Mouse (Mus musculus) granulocyte monocyte progenitor cell, adult 5-6 weeks (primary cell): ENCODE measurements at regions not wholly inside any gene's neighbourhood (a gene's known extent, or its start where the extent isn't known, plus 50 kb on each side); places are given as distances from the start of the nearest gene placed in this dataset.

Experiments used
- ATAC-seq: replicated peaks from 2 replicates; pipeline ENCODE4 v1.8.0; 2016; ENCODE audit warnings: mild to moderate bottlenecking, moderate TSS enrichment, inconsistent platforms; ENCODE audit not compliant: poor library complexity, severe bottlenecking

DNA sequence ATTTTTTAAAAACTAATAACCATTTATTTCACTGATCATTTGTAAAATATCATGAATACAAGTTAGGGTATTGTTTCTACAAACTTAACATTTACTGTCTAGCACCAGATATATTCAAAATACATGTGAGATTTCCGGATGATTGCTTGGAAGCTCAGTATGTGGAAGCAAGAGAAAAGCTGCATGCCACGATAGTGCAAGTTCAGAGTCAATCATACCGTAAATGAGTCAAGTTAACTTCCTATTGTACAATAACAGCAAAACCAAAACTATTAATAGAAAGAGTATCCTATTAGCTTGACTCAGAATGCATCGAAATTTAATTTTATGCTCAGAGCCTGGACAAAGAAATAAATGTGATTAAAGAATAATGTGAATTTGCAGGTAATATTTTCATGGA lies 1284.6 kb upstream of the Cited2 start:
- no peak for ATAC-seq

DNA sequence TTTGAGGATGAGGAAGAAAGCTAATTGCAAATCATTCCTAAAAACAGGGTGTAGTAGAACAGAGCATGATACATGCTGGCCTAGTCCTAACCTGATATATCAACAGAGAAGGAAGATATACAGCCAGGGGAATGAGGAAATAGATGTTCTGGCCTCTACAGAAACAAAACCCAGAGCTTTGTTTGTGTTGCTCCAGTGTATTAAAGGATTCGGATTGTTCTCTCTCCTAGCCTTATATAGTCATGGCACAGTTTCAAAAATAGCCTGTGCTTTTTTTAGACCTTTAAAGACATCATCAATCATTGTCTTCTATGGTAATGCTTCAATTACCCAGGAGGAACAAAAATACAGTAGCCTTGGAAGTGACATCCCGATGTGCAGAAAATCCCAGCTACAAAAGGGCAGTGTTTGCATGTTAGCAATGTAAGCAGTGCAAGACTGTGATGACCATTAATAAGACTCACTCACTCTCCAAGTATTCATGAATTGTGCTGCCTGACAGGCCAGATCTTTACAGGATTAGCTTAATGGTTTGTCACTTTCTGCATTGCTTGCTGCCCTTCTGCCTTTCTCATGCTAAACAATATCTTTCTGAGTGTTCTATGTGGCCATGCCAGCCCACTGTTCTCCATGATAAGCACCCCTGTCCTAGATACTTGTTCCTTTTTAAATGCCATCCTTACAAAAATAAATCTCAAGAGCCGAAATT lies 1281.9 kb upstream of the Cited2 start:
- ATAC-seq, result no peak

- ATAC-seq, result no peak
These were observed 1281.4 kb upstream of the Cited2 start for GRCm38 (mm10) chr10:16441661-16442072.

DNA sequence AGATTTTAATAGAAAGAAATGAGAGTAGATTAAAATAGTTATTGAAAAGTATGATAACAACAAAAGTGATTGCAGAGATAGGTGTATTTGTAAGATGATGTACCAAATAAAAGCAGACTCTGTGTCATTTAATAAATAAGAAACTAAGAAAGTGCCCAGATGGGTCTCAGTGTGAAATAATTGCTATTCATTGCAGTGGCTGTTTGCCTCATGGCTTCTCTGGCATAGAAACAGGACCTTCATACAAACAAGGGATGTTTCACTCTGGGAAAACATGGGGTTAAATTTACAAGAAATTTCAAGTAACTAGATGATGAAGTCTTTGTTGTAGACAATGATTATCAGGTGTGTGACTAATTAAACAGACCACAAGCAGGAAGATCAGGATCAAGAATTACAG lies 1279.1 kb upstream of the Cited2 start:
- ATAC-seq, result no peak

DNA sequence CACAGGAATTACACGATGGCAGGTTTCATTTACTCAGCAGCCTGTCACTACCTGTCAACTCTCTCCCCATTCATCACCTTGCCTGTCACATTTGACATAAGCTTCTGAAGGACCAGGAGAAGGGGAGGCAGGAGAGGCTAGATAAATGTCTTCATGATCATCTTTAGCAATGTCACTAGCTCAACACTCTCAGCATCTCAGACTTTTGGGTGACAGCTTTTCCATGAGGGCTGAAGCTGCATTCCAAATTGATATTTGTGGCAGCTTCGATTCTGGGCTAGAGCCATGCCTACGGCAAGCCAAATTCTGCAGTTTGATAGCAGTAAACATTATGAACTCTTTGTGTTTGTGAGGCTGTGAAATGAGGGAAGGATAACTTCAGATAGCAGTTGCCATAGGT lies 1255.1 kb upstream of the Cited2 start:
- ATAC-seq, result no peak

GRCm38 (mm10) chr10:16469711-16470110 lies 1253.3 kb upstream of the Cited2 start:
- ATAC-seq, result no peak

DNA sequence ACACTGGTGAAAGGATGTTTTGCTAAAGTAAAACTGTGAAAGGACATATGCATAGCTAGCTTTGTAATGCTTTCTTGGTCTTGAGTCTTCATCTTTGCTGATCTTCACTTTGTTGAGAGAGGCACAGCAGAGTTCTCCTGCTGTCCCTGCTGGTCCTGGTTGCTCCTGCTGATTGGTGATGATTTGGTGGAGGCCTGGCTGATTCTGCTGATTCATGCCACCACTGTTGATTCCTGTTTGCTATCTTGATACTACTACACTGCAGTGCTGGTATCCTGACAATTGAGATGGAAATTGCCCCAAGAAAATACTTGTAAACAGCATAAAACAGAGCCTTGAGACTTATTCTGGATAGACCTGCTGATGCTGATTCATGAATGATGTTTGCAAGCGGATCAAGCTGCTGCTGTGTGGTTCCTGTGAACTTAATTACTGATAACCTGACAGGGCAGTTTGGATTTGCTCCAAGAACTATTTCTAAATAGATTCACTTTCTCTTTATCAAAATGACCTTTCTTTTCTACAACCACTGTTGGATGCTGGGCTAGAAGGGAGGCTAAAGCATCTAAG lies 1249.0 kb upstream of the Cited2 start:
- ATAC-seq, result no peak

GRCm38 (mm10) chr10:16498580-16498979 lies 1224.4 kb upstream of the Cited2 start:
- ATAC-seq, result no peak; the same call in 1 of the 2 replicates

- ATAC-seq, result no peak
These were observed 1215.3 kb upstream of the Cited2 start for GRCm38 (mm10) chr10:16507681-16508080.

GRCm38 (mm10) chr10:16508161-16508560 lies 1214.9 kb upstream of the Cited2 start:
- no peak for ATAC-seq

- ATAC-seq, result no peak
These were observed 1208.4 kb upstream of the Cited2 start for GRCm38 (mm10) chr10:16514656-16515055.

GRCm38 (mm10) chr10:16521895-16522294 lies 1201.1 kb upstream of the Cited2 start:
- no peak for ATAC-seq

GRCm38 (mm10) chr10:16524101-16524500 lies 1198.9 kb upstream of the Cited2 start:
- no peak for ATAC-seq

- no peak for ATAC-seq
These were observed 1195.3 kb upstream of the Cited2 start for GRCm38 (mm10) chr10:16527693-16528092.

DNA sequence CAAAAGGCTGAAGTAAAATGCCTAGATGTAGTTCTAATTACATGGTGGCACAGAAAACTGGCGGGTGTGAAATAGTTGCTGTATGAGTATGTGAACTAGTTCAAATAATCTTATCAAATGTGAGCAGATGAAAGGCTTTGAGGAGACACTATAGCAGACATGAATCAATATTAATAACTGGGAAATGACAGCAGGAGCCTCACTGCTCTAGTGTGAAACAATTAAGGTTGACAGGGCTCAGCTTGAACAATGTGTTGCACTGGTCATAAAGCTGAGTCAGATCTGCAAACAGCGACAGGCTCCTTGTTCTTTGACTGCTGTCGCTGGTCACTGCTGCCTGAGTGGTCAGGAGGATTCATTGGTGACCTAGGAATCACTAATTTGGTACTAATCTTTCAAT lies 1185.4 kb upstream of the Cited2 start:
- no peak for ATAC-seq

DNA sequence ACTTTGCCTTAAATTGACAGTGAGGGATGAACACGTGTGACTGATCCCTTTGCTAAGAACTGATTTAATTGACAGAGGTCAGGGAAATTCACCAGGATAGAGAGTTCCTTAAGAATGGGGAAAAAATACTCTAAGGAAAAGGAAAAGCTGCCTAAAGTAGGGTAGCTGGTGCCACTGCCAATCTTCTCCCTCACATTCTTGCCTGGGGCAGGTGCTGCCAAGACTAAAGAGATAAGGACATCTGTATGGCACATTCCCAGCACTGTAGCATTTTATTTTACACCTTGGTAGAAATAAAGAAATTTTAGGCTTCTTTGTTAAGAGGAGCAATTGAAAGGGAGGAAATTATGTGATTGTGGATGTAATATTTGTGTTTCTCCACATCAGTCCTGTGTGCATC lies 1184.6 kb upstream of the Cited2 start:
- no peak for ATAC-seq

DNA sequence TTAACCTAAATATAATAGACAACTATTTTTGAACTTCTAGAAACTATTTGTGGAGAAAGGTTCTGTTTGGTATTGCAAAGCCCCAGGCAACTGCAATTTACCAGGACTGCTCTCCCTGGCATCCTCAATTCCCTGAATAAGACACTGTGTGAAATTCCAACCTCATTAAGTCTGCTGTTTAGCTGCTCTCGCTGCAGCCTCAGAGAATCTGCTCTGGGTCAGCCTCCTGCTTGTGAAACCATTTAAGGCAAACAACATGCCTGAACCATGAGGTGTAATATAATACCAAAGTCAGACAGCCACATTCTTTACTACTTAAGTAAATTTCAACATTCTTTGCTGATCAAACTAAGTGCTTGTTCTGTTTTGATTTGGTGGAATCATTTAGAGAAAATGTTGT lies 1177.6 kb upstream of the Cited2 start:
- no peak for ATAC-seq

- ATAC-seq, result peak; percentile 56
These were observed 1170.0 kb upstream of the Cited2 start for GRCm38 (mm10) chr10:16552861-16553635.

DNA sequence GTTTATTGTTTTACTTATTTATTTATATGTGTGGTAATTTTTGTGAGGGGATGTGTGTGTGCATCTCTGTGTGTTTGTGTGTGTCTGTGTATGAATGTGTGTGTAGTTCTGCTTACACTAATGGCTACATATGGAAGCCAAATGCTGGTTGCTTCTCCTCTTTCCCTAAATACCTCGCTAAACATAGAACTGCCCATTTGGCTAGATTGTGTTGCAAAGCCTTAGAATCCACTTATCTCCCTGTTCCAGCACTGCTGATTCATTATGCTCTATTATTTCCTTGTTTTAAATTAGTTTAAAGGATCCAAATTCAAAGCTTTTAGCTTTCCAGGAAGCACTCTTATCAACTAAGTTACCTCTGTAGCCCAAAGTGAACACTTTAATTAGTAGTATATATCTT lies 1148.5 kb upstream of the Cited2 start:
- ATAC-seq, result no peak

DNA sequence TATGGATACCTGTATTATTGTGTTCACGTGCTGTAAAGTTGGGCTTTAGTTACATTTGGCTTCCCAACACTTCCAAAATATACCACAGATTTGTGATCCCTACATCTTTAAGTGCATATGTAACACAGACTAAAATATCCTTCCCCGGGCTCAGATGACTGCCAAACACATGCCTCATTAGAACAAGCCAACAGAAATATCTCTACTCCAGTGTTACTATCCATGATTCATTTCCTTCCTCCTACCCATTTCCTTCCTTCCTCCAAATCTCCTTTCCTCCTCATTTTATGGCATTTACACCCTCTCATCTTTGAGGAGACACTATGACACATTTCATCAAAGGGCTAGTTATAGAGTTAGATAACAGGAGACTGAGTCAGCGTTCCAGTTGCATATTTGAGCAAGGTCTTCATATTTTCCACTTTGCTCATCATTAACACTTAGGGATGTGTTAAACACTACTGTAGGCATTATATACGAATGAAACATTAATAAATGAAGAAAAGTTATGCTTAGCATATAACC lies 1144.4 kb upstream of the Cited2 start:
- ATAC-seq, result no peak

DNA sequence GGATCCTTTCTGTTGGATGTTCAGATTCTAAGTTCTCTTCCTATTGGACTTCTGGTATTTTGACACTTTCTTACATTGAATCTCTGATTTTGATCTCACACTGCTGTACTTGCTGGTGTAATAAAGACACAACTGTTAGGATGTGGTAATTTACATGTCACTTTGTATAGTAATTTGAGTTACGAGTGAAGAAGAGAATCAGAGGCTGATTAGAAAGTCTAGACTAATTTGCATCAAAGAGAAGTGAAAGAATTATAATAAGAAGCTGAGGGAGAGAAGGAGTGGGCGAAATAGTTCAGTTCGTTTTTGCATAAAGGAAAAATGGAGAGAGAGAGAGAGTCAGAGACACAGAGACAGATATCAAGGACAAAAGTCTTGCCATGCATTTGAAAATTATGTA lies 1142.8 kb upstream of the Cited2 start:
- ATAC-seq, result no peak
